Mouse (Mus musculus): Measurements from ENCODE around the gene Rnaseh2c. TPM values are rescaled to one million over a fixed set of nuclear protein-coding genes. Genes with fewer than 3 reads are reported as not detected.
A peak's percentile ranks its signal among the peaks of the same experiment; 100 is the strongest.

The Rnaseh2c gene
- total RNA-seq, 2 experiments from 2014 or later, result 67.6 to 85.2 TPM

- DNase-seq (ENCODE audit: extremely low spot score in 1 of 2, low spot score in 1 of 2), result no peak
Measured at GRCm38 (mm10) chr19:5572331-5573125, 29.1 kb upstream of the Rnaseh2c start.

GRCm38 (mm10) chr19:5575336-5575735 is 26.3 kb upstream of the Rnaseh2c start:
- no peak for DNase-seq (ENCODE audit: extremely low spot score in 1 of 2, low spot score in 1 of 2)

DNA sequence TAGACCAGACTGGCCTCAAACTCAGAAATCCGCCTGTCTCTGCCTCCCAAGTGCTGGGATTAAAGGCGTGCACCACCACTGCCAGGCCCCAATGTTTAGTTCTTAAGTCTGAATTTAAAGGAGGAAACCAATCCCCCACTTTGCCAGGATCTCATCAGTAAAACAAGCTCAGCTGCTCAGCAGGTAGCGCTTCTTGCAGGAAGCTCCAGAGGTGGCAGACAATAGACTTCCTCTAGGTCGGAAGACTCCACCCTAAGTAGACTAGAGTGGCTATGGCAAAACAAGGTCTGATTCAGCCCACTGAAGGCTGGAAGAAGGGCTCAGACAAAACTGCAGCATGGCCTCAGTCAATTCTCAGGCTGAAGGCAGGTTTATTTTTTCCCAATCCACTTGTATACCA is 21.7 kb upstream of the Rnaseh2c start:
- no peak for DNase-seq (ENCODE audit: extremely low spot score in 1 of 2, low spot score in 1 of 2)

DNA sequence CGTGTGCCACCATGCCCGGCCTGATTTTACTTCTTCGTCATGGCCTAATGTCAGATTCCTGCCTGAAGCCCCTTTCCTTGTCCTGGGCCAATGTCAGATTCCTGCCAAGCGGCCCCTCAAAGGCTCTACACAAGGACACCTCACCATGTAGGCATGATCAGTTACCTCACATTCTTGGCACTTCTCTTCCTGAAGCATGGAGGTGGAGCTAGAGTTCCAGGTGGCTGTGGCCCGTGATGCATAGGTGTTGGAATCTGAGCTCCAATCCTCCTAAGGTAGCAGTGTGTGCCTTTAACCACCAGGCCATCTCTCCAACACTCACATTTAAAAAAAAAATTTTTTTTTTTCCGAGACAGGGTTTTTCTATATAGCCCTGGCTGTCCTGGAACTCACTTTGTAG is 20.9 kb upstream of the Rnaseh2c start:
- no peak for DNase-seq (ENCODE audit: extremely low spot score in 1 of 2, low spot score in 1 of 2)

DNA sequence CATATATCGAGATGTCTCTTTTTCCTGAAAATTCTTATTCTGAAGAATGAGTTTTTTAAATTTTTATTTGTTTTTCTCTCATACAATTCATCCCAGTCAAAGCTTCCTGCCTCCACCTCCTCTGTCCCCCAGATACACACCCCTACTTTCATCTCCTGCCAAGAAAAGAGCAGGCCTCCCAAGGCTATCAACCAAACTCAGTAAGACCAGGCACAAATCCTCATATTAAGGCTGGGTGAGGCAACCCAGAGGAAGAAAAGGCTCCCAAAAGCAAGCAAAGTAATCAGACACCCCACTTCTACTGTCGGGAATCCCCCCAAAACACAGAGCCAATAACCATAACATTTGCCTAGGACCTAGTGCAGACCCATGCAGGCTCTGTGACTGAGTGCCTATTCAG is 19.7 kb upstream of the Rnaseh2c start:
- no peak for DNase-seq (ENCODE audit: extremely low spot score in 1 of 2, low spot score in 1 of 2)

DNA sequence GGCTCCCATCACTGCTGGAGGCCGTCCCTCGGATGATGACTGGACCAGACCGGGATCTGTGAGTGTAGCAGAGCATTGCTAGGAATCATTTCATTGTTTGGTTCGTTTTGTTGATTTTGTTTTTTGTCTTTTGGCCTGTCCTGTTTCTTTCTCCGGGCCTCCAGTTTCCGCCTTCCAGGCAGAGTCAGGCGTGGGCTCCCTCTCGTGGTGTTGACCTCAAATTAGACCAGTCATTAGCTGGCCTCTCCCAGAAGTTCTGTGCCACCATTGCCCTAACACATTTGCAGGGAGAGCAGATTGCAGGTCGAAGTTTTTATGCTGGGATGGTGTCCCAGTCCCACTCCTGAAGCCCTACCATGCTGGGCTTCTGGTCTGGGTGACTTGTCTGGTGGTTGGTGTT is 12.5 kb upstream of the Rnaseh2c start:
- no peak for DNase-seq (ENCODE audit: extremely low spot score in 1 of 2, low spot score in 1 of 2)

- DNase-seq (ENCODE audit: extremely low spot score in 1 of 2, low spot score in 1 of 2), result no peak
Measured at GRCm38 (mm10) chr19:5591888-5592287, 9.8 kb upstream of the Rnaseh2c start.

- DNase-seq (ENCODE audit: extremely low spot score in 1 of 2, low spot score in 1 of 2), result no peak
Measured at GRCm38 (mm10) chr19:5599224-5599623, 2.4 kb upstream of the Rnaseh2c start.

DNA sequence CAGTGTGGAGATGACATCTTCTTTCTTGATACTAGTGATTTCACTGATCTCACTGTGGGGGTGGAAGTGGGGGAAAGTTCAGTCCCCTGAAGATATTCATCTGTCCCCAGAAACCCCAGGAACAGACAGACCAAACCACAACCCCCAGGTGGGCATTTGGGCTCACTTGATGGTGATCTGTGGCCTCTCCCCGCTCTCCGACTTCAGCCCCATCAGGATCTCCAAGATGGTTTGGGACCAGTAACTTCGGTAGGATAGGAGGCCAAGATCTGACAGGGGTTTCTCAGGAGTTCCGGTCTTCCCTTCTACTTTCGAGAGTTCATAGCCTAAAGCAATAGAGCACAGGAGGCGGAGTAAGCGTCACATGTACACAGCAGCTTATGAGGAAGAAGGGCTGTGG is 2.0 kb downstream of the Rnaseh2c start:
- no peak for DNase-seq (ENCODE audit: extremely low spot score in 1 of 2, low spot score in 1 of 2)

DNA sequence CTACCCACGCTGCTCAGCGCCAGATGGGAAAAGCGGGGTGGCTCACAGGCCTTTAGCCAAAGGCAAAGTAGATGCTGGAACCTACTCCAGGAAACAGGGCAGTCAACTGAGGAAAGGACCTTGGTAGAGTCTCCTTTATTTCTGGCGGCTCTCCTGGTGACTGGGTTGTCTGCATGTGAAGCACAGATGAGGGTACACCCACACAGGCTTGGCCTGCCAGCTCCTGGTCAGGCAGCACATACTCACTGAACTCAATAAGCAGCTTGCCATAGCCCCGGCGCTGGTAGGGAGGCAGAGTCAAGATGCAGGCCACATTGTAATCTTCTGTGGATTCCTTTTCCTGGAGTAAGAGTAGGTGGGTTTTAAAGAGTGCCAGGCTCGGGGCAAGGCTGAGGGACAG is 3.5 kb downstream of the Rnaseh2c start:
- DNase-seq (ENCODE audit: extremely low spot score in 1 of 2, low spot score in 1 of 2), result peak in 1 of 2 experiments; percentile 3

DNA sequence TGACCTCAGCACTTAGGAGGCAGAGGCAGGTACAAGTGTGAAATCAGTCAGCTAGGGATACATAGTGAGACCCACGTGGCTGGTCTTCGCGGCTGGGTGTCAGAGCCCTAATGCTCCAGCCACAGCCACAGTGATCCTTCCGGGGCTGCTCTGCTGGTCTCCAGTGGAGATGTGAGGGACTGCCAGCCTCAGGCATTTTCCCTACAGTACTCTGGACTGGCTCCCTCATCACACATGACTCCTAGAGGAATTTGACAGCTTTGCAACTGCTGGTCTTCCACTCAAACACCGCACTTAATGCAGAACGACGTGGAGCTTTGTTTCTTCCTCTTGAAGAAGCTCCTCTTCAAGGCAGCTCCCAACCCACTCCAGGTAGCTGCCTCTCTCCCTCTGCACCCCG is 4.5 kb downstream of the Rnaseh2c start:
- no peak for DNase-seq (ENCODE audit: extremely low spot score in 1 of 2, low spot score in 1 of 2)

DNA sequence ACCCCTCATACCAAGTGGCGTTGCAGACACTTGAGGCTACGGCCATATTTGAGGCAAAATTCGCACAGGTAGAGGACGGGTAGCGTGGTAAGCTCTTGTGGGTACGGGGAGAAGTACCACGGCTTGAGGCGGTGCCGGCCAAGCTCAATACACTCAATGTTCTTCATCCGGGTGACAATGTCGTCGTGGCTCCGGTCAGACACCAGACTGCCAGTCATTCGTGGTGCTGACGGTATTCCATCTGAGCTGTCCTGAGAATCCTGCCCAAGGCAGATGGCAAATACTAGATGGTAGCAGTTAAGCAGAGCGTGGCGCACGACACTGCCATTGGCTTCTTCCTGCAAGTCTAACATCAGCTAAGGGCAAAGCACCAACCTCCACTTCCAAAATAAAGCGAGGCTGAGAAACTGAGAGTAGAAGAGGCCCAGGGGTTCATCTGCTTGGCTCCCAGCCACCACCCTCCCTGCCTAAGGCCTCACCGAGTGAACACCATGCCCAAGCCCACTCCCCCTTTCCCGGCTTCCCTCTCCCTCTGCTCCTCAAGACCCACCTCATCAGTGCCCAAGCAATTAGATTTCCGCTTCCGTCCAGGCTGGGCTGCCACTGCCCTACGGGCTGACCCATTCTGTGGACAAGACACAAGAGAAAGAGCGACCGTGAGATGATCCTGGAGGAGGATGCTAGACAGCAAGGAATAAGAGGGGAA is 6.2 kb downstream of the Rnaseh2c start:
- no peak for DNase-seq (ENCODE audit: extremely low spot score in 1 of 2, low spot score in 1 of 2)

DNA sequence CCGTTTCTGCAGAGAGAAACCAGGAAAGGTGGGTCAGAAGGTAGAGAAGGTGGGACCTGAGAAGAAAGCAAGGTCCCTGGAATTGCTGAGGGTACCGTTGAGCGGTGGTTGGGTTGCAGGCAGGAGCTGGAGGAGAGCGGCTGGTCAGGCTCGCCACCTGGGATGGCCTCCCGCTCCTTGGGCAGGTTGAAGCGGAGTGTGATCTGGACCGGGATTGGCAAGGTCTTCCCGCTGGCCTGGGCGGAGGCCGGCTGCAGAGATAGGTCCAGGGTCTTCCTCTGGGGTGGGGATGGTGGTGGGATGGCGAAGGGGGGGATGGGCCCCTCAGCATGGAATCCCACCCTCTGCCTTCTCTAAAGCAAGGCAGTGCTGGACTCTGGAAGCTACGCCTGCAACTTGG is 7.0 kb downstream of the Rnaseh2c start:
- DNase-seq (ENCODE audit: extremely low spot score in 1 of 2, low spot score in 1 of 2), result no peak

GRCm38 (mm10) chr19:5609171-5609546 is 7.5 kb downstream of the Rnaseh2c start:
- no peak for DNase-seq (ENCODE audit: extremely low spot score in 1 of 2, low spot score in 1 of 2)

DNA sequence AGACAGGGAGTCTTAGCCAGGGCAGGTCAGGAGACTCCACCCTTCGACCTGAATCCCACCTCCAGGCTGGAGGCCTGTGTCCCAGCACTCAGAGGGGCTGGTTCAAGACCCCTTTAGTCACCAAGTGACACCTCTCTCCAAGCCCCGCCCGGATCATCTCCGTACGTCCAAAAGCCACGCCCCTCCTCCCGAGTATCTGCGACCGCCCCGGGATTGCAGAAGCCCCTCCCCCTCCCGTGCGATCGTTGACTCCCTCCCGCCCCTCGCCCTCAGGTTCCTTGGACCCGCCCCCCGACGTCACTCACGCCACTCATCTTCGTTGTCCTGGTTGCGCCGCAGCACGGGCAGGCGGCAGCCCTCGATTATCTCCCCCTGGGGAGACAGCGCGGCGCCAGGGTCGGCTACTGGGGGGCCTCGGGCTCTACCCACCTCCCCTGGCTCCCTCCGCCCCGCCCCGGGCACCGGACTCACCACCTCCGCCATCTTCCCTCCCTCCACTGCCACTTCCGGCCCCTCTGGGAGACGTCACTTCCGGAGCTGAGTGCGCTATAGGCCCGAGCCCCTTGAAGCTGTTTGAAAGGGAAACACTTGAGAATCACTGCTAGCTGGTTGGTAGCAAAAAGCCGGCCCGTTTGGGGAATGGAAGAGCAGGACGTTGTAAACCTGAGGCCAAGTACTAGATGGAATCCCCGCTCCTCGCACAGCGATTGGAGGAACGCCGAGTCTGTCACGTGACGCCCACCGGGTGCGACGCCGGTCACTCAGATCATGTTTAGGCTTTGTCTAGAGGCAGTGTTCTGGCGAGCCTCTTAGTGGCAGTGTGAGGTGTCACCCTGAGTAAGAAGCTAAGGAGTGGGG is 8.1 kb downstream of the Rnaseh2c start, which contains the start of gene Kat5:
TSS of gene Kat5 (minus strand) at position 691 of the 858 bp plus-strand sequence.
- peak; percentile 83 to 98 for DNase-seq (ENCODE audit: extremely low spot score in 1 of 2, low spot score in 1 of 2)

DNA sequence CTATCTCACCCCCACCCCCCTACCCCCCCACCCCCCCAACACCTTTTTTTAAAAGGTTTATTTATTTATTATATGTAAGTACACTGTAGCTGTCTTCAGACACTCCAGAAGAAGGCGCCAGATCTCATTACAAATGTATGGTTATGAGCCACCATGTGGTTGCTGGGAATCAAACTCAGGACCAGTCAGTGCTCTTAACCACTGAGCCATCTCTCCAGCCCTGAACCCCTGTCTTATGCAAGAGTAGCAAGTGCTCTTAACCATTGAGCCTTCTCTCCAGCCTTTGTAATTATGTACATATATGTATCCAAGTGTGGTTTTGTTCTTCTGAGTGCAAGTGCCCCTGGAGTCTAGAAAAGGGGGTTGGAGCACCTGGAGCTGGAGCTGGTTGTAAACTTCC is 10.3 kb downstream of the Rnaseh2c start:
- DNase-seq (ENCODE audit: extremely low spot score in 1 of 2, low spot score in 1 of 2), result no peak

- no peak for DNase-seq (ENCODE audit: extremely low spot score in 1 of 2, low spot score in 1 of 2)
Measured at GRCm38 (mm10) chr19:5612762-5613411, 11.2 kb downstream of the Rnaseh2c start.

GRCm38 (mm10) chr19:5614953-5615352 is 13.3 kb downstream of the Rnaseh2c start:
- DNase-seq (ENCODE audit: extremely low spot score in 1 of 2, low spot score in 1 of 2), result no peak

DNA sequence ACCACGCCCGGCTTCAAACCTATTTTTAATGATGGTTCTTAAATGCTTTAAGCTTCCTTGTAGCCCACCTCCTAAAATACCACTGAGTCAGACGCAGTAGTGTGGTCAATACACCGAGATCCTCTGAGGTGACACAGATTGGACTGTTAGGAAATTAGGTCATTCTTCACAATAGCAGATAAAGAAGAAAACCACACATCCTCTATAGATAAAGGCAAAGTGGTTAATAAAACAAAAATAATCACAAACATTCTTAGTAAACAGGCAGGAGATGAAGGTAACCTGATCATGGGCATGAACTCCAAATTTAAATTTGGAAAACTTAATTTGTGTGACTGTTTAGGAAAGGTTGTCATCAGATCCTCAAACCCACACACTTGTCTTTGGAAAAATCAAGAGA is 18.3 kb downstream of the Rnaseh2c start:
- DNase-seq (ENCODE audit: extremely low spot score in 1 of 2, low spot score in 1 of 2), result no peak

DNA sequence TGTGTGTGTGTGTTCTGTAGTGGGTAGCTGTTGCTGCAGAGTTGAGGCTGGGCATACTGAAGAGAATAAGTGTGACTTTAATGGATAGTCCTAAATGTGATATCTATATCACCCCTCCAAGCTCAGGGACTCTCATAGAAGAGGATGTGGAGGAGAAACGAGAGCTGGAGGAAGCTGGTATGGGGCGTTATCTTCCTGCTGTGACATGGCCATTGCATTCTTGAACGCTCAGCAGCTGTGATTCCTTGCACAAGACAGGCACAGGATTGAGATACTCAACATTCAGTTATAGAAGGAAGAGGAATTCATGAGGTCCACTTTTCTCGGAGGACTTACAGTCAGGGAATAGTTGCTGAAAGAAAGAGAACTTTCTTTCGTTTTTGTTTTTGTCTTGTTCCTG is 20.2 kb downstream of the Rnaseh2c start:
- no peak for DNase-seq (ENCODE audit: extremely low spot score in 1 of 2, low spot score in 1 of 2)

- no peak for DNase-seq (ENCODE audit: extremely low spot score in 1 of 2, low spot score in 1 of 2)
Measured at GRCm38 (mm10) chr19:5625311-5625710, 23.6 kb downstream of the Rnaseh2c start.
